Mouse (Mus musculus) cerebral cortex, adult 2 months (tissue): ENCODE results near the gene Cdcp1.

Experiments used
- WGBS: fragments of 180-500 bp; shearing (Covaris S2); methylation state at CpG from one replicate; pipeline ENCODE4 v1.1.7; 2018; 5-methylcytosine and 5-hydroxymethylcytosine counted together

Gene Cdcp1

GRCm38 (mm10) chr9:123206948-123207347, 8.9 kb downstream of the Cdcp1 start:
- 89% methylated on average over 2 of the region's 2 CpGs for WGBS

GRCm38 (mm10) chr9:123206526-123206925, 9.3 kb downstream of the Cdcp1 start:
- WGBS, result 69% methylated on average over 2 of the region's 2 CpGs

GRCm38 (mm10) chr9:123200116-123200515, 15.7 kb downstream of the Cdcp1 start:
- WGBS, result 69% methylated on average over 3 of the region's 3 CpGs

- 79% methylated on average over 2 of the region's 2 CpGs for WGBS
Observed at GRCm38 (mm10) chr9:123188271-123188670, 27.6 kb downstream of the Cdcp1 start.

GRCm38 (mm10) chr9:123187589-123187988, 28.2 kb downstream of the Cdcp1 start:
- over 99% methylated on average over 5 of the region's 5 CpGs for WGBS

GRCm38 (mm10) chr9:123186151-123186550, 29.7 kb downstream of the Cdcp1 start:
- 83% methylated on average over 5 of the region's 5 CpGs for WGBS

- WGBS, result 53% methylated on average over 2 of the region's 2 CpGs
Observed at GRCm38 (mm10) chr9:123185546-123185945, 30.3 kb downstream of the Cdcp1 start.

GRCm38 (mm10) chr9:123183226-123183625, 32.6 kb downstream of the Cdcp1 start:
- WGBS, result 68% methylated on average over 8 of the region's 8 CpGs

- 95% methylated on average over 6 of the region's 6 CpGs for WGBS
Observed at GRCm38 (mm10) chr9:123180003-123180402, 35.8 kb downstream of the Cdcp1 start.

- 87% methylated on average over 9 of the region's 9 CpGs for WGBS
Observed at GRCm38 (mm10) chr9:123177380-123178048, 38.3 kb downstream of the Cdcp1 start.

- 75% methylated on average over 4 of the region's 4 CpGs for WGBS
Observed at GRCm38 (mm10) chr9:123174356-123174755, 41.5 kb downstream of the Cdcp1 start.

- WGBS, result 87% methylated on average over 6 of the region's 6 CpGs
Observed at GRCm38 (mm10) chr9:123173760-123174159, 42.1 kb downstream of the Cdcp1 start.

GRCm38 (mm10) chr9:123165781-123166443, 49.9 kb downstream of the Cdcp1 start:
- 92% methylated on average over 3 of the region's 3 CpGs for WGBS

- 84% methylated on average over 4 of the region's 4 CpGs for WGBS
Observed at GRCm38 (mm10) chr9:123162985-123163694, 52.7 kb downstream of the Cdcp1 start.

- WGBS, result 70% methylated on average over 2 of the region's 2 CpGs
Observed at GRCm38 (mm10) chr9:123161792-123162191, 54.0 kb downstream of the Cdcp1 start.

GRCm38 (mm10) chr9:123159330-123159729, 56.5 kb downstream of the Cdcp1 start:
- WGBS, result 50% methylated on average over 7 of the region's 7 CpGs

- 46% methylated on average over 8 of the region's 8 CpGs for WGBS
Observed at GRCm38 (mm10) chr9:123158125-123158836, 57.6 kb downstream of the Cdcp1 start.

- 42% methylated on average over 30 of the region's 30 CpGs for WGBS
Observed at GRCm38 (mm10) chr9:123156910-123157361, 58.9 kb downstream of the Cdcp1 start.

- 97% methylated on average over 2 of the region's 2 CpGs for WGBS
Observed at GRCm38 (mm10) chr9:123153121-123153520, 62.7 kb downstream of the Cdcp1 start.

GRCm38 (mm10) chr9:123152026-123152425, 63.8 kb downstream of the Cdcp1 start:
- WGBS, result 77% methylated on average over 3 of the region's 3 CpGs

- 68% methylated on average over 1 of the region's 1 CpGs for WGBS
Observed at GRCm38 (mm10) chr9:123151561-123151960, 64.3 kb downstream of the Cdcp1 start.
